Mouse (Mus musculus) midbrain, embryonic 16.5 days (tissue): ENCODE measurements around the gene Sipa1l3. TPM values are rescaled to one million over a fixed set of nuclear protein-coding genes. Genes with fewer than 3 reads are reported as not detected.
A peak's percentile ranks its signal among the peaks of the same experiment; 100 is the strongest.

Experiments used
- ATAC-seq: fragments of 200-750 bp; cut with Nextera tagmentation; 2 replicates; pipeline ENCODE4 v1.8.0; 2017; ENCODE audit warnings: moderate TSS enrichment
- H3K27ac ChIP-seq: fragments of 300-500 bp; sonication (generic); 2 replicates; pipeline ENCODE4 v1.5.1; 2014; ENCODE audit warnings: mild to moderate bottlenecking, low read length, mixed read lengths
- H3K27me3 ChIP-seq: fragments of 300-500 bp; sonication (generic); 2 replicates; pipeline ENCODE4 v1.6.1; 2014; ENCODE audit warnings: low read depth, low read length, mixed read lengths; ENCODE audit not compliant: control insufficient read depth, insufficient read depth
- H3K36me3 ChIP-seq: fragments of 300-500 bp; sonication (generic); 2 replicates; pipeline ENCODE4 v1.6.1; 2014; ENCODE audit warnings: mild to moderate bottlenecking, low read length, moderate library complexity, mixed read lengths; ENCODE audit not compliant: control insufficient read depth, insufficient read depth
- H3K4me1 ChIP-seq: fragments of 300-500 bp; sonication (generic); 2 replicates; pipeline ENCODE4 v1.6.1; 2014; ENCODE audit warnings: mild to moderate bottlenecking, low read length, mixed read lengths; ENCODE audit not compliant: control insufficient read depth, insufficient read depth
- H3K4me2 ChIP-seq: fragments of 300-500 bp; sonication (generic); 2 replicates; pipeline ENCODE4 v1.6.1; 2014; ENCODE audit warnings: mild to moderate bottlenecking, low read length, mixed read lengths
- H3K4me3 ChIP-seq: fragments of 300-500 bp; sonication (generic); 2 replicates; pipeline ENCODE4 v1.5.1; 2014; ENCODE audit warnings: low read depth, mild to moderate bottlenecking, low read length, moderate library complexity, mixed read lengths
- H3K9ac ChIP-seq: fragments of 300-500 bp; sonication (generic); 2 replicates; pipeline ENCODE4 v1.6.1; 2014; ENCODE audit warnings: low read depth, low read length, mixed read lengths
- H3K9me3 ChIP-seq: fragments of 300-500 bp; sonication (generic); replicated peaks from 2 replicates; pipeline ENCODE4 v1.6.1; 2014; ENCODE audit warnings: mild to moderate bottlenecking, low read length, mixed read lengths; ENCODE audit not compliant: control insufficient read depth, poor library complexity, severe bottlenecking
- WGBS: fragments of 180-500 bp; shearing (Covaris S2); extraction: QIAGEN DNeasy Blood & Tissue Kit; methylation state at CpG from one replicate; pipeline ENCODE4 v1.1.7; 2014; 5-methylcytosine and 5-hydroxymethylcytosine counted together
- polyA plus RNA-seq: library from polyadenylated mRNA; unstranded; fragments of >200 nt; fragmentation: Nextera tagmentation; extraction: Ambion mirVana; gene quantifications from 2 replicates; pipeline ENCODE4 v1.2.1, GENCODE M21; 2015

Gene Sipa1l3
- polyA plus RNA-seq, 1 experiment from 2014 or later = 17.3 TPM

GRCm38 (mm10) chr7:29448830-29449229 is 69.6 kb downstream of the Sipa1l3 start:
- H3K4me1 ChIP-seq = peaks cover 15% of the 10 kb centered on the region
- ATAC-seq = no peak
- no peak overlapping the region for H3K4me3 ChIP-seq
- H3K4me2 ChIP-seq = no peak overlapping the region
- no peaks in the 10 kb centered on the region for H3K27me3 ChIP-seq
- H3K9ac ChIP-seq = no peak overlapping the region
- H3K9me3 ChIP-seq = no peaks in the 10 kb centered on the region
- no peaks in the 10 kb centered on the region for H3K36me3 ChIP-seq
- WGBS = 94% methylated on average over 6 of the region's 6 CpGs
- no peak overlapping the region for H3K27ac ChIP-seq

- ATAC-seq = no peak
These were observed 71.2 kb downstream of the Sipa1l3 start for GRCm38 (mm10) chr7:29447147-29447829.

DNA sequence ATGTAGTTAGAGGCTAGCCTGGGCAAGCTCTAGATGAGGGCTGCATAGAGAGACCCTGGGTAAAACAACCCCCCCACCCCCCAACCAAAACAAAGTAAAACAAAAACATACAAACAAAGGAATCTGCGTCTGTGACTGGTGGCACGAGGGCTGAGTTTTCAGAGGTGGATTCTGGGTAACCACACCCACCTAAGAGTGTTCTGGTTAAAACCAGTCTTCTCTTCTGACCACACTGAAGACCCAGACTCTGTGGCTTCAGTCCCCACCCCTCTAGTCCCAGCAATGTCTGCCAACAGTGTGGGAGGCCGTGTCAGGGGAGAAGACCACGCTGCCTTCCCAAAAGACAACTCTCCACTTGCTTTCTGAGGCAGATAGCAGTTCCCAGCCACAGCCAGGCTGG is 72.3 kb downstream of the Sipa1l3 start:
- Histone ChIP-seq H3K4me1 (peaks cover 9% of the 10 kb centered on the region; the same call in 1 of the 2 replicates), H3K36me3 (no peaks in the 10 kb centered on the region), H3K27ac (no peak overlapping the region), H3K27me3 (no peaks in the 10 kb centered on the region), H3K4me2 (no peak overlapping the region), H3K4me3 (no peak overlapping the region), H3K9me3 (no peaks in the 10 kb centered on the region), H3K9ac (no peak overlapping the region)
- ATAC-seq = no peak
- 81% methylated on average over 4 of the region's 4 CpGs for WGBS

More at GRCm38 (mm10) chr7:29447147-29447829, 71.2 kb downstream of the Sipa1l3 start:
- Histone ChIP-seq H3K9ac (no peak overlapping the region), H3K4me2 (no peak overlapping the region), H3K4me3 (no peak overlapping the region), H3K27ac (no peak overlapping the region), H3K27me3 (no peaks in the 10 kb centered on the region), H3K9me3 (no peaks in the 10 kb centered on the region), H3K36me3 (no peaks in the 10 kb centered on the region), H3K4me1 (0 out of 2 replicates have a peak, but pooled peaks cover under 1% of the 10 kb centered on the region)
- 90% methylated on average over 11 of the region's 11 CpGs for WGBS

DNA sequence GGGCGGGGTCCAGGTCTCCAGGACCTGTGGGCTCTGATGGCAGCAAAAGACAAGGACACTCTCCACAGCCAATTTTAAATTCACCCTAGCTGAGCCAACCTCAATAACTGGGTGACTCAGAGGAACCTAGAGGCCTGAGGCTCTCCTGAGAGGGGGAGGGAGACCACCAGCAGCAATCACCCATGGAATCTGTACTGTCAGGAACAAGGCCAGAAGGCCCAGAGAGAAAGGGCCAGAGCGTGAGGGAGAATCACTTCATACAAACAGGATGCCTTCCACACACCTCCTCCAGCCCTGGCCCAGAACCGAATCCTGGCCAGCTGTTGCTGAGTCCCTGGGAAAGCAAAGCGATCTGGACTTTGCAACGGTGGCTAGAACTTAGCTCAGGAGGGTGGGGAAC is 73.9 kb downstream of the Sipa1l3 start:
- no peak for ATAC-seq
- H3K9me3 ChIP-seq = no peaks in the 10 kb centered on the region
- H3K27ac ChIP-seq = no peak overlapping the region
- WGBS = 76% methylated on average over 5 of the region's 5 CpGs
- no peak overlapping the region for H3K4me2 ChIP-seq
- H3K4me1 ChIP-seq = peaks cover 11% of the 10 kb centered on the region; the same call in 1 of the 2 replicates
- H3K9ac ChIP-seq = no peak overlapping the region
- H3K36me3 ChIP-seq = no peaks in the 10 kb centered on the region
- no peak overlapping the region for H3K4me3 ChIP-seq
- H3K27me3 ChIP-seq = no peaks in the 10 kb centered on the region

DNA sequence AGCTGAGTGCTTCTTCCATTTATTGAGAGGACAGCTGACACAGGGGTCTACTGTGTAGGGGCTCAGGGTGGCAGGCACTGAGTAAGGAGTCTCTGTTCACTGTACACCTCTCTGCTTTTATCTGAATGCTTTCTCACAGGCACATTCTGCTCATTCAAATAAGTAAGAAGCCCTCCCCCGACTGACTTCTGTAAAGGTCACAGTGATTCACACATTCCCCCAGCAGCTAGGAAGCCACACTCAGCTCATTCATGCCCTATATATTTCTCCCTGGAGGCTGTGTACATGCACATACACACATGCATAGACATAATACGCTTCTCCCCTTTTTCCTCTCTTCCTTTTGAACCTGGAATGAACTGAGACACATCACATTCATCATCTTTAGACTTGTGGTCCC is 74.4 kb downstream of the Sipa1l3 start:
- H3K9me3 ChIP-seq = no peaks in the 10 kb centered on the region
- H3K27me3 ChIP-seq = no peaks in the 10 kb centered on the region
- no peak for ATAC-seq
- H3K36me3 ChIP-seq = no peaks in the 10 kb centered on the region
- peaks cover 11% of the 10 kb centered on the region; the same call in 1 of the 2 replicates for H3K4me1 ChIP-seq
- no peak overlapping the region for H3K4me2 ChIP-seq
- 70% methylated on average over 2 of the region's 2 CpGs for WGBS
- H3K27ac ChIP-seq = no peak overlapping the region
- no peak overlapping the region for H3K4me3 ChIP-seq
- H3K9ac ChIP-seq = no peak overlapping the region

DNA sequence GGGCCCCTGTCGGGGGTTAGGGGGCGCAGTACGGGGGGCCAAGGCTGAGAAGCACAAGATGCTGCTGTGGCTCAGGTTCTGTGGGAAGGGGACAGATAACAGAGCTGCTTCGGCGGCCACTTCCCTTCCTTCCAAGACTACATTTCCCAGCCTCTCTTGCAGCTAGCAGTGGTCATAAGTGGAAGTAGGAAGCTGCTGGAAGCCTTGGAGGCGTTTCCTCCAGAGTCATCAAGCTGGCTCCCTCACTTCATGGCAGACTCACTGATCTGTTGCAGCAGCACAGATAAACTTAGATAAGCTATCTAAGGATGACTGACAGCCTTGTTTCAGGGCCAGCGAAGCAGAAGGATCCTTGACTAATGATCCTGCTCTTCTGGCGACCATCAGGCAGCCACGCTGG is 76.6 kb downstream of the Sipa1l3 start:
- Histone ChIP-seq H3K27ac (peak overlapping the region; percentile 23; the same call in 1 of the 2 replicates), H3K36me3 (no peaks in the 10 kb centered on the region), H3K4me3 (no peak overlapping the region), H3K9me3 (no peaks in the 10 kb centered on the region), H3K4me2 (peak overlapping the region; percentile 26), H3K27me3 (no peaks in the 10 kb centered on the region), H3K9ac (no peak overlapping the region), H3K4me1 (peaks cover 11% of the 10 kb centered on the region; the same call in 1 of the 2 replicates)
- 33% methylated on average over 9 of the region's 9 CpGs for WGBS
- no peak for ATAC-seq

- Histone ChIP-seq H3K4me1 (peaks cover 11% of the 10 kb centered on the region; the same call in 1 of the 2 replicates), H3K4me3 (no peak overlapping the region), H3K27ac (peak overlapping the region; percentile 34), H3K36me3 (no peaks in the 10 kb centered on the region), H3K9me3 (no peaks in the 10 kb centered on the region), H3K4me2 (no peak overlapping the region), H3K27me3 (no peaks in the 10 kb centered on the region), H3K9ac (0 out of 2 replicates have a peak overlapping the region, but pooled peaks have one; percentile 17)
- no peak for ATAC-seq
- whole genome bisulfite sequencing = 20% methylated on average over 9 of the region's 9 CpGs
These were observed 77.3 kb downstream of the Sipa1l3 start for GRCm38 (mm10) chr7:29441151-29441550.

DNA sequence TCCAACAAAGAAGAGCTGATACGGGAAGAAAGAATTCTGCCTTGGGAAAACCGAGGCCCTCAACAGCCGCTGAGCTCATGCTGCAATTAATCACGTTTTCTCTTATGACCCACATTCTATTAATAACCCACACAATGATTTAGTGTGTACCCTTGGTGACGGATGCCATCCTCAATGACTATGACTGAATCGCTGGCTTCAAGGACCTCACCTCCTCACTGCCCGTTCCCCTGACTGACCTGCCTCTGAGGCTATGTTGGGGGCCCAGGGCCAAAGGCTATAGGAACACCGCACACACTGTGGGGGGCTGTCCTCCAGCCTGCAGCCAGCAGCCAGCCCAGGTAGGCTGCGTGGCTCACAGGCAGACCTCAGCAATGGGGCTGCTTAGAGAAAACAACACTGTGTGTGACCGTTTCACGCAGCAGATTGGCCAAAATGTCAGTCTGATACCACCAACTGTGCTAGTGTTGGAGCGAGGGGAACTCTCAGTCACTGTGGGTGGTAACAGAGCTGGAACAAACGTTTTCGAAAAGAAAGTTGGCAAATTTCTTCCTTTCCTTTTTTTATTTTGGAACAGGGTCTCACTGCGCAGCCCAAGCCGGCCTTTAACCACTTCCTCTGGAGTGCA is 79.7 kb downstream of the Sipa1l3 start:
- Histone ChIP-seq H3K4me1 (peaks cover 12% of the 10 kb centered on the region; the same call in 1 of the 2 replicates), H3K27me3 (no peaks in the 10 kb centered on the region), H3K36me3 (no peaks in the 10 kb centered on the region), H3K9me3 (no peaks in the 10 kb centered on the region), H3K9ac (no peak overlapping the region), H3K4me3 (no peak overlapping the region), H3K4me2 (no peak overlapping the region), H3K27ac (peak overlapping the region; percentile 24; the same call in 1 of the 2 replicates)
- ATAC-seq = peak; percentile 46; the same call in 1 of the 2 replicates
- 77% methylated on average over 16 of the region's 16 CpGs for WGBS

DNA sequence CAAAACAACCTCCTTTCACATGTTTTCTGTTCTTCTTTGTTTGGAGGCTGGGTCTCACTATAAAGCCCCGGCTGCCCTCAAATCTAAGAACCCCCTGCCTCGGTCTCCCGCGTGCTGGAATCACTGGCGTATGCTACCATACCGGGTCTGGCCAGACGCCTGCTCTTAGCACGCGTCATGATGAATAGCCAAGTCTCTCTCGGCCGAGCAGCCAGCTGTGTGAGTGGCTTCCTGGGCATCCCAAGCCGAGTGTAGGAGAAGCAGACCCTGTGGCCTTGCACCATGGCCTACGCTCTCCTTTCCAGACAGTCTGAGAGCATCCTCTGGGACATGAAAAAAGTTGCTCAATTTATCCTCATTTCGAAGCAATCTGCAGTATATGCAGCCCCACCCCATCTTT is 80.2 kb downstream of the Sipa1l3 start:
- no peak for ATAC-seq
- H3K27ac ChIP-seq = no peak overlapping the region
- no peak overlapping the region for H3K9ac ChIP-seq
- H3K27me3 ChIP-seq = no peaks in the 10 kb centered on the region
- no peaks in the 10 kb centered on the region for H3K9me3 ChIP-seq
- no peaks in the 10 kb centered on the region for H3K36me3 ChIP-seq
- peaks cover 16% of the 10 kb centered on the region; the same call in 1 of the 2 replicates for H3K4me1 ChIP-seq
- no peak overlapping the region for H3K4me3 ChIP-seq
- no peak overlapping the region for H3K4me2 ChIP-seq
- WGBS = 90% methylated on average over 14 of the region's 14 CpGs
